Mouse (Mus musculus) lung, embryonic 16.5 days (tissue): ENCODE data around the gene Fam198a. TPM values are rescaled to one million over a fixed set of nuclear protein-coding genes. Genes with fewer than 3 reads are reported as not detected.

Experiments used
- ATAC-seq: fragments of 200-750 bp; cut with Nextera tagmentation; 2 replicates; pipeline ENCODE4 v1.8.0; 2017; ENCODE audit warnings: low read depth, mild to moderate bottlenecking, moderate library complexity
- H3K27ac ChIP-seq: fragments of 300-500 bp; sonication (generic); 2 replicates; pipeline ENCODE4 v1.5.1; 2014; ENCODE audit warnings: mild to moderate bottlenecking, control low read depth, low read length
- H3K27me3 ChIP-seq: fragments of 300-500 bp; sonication (generic); 2 replicates; pipeline ENCODE4 v1.6.1; 2014; ENCODE audit warnings: low read depth, low read length, mixed read lengths; ENCODE audit not compliant: control insufficient read depth, insufficient read depth
- H3K36me3 ChIP-seq: fragments of 300-500 bp; sonication (generic); 2 replicates; pipeline ENCODE4 v1.6.1; 2014; ENCODE audit warnings: low read length; ENCODE audit not compliant: control insufficient read depth, insufficient read depth
- H3K4me1 ChIP-seq: fragments of 300-500 bp; sonication (generic); replicated peaks from 2 replicates; pipeline ENCODE4 v1.6.1; 2014; ENCODE audit warnings: low read length, mixed read lengths; ENCODE audit not compliant: control insufficient read depth, insufficient read depth
- H3K4me2 ChIP-seq: fragments of 300-500 bp; sonication (generic); 2 replicates; pipeline ENCODE4 v1.6.1; 2014; ENCODE audit warnings: low read depth, low read length, control low read depth
- H3K4me3 ChIP-seq: fragments of 300-500 bp; sonication (generic); 2 replicates; pipeline ENCODE4 v1.5.1; 2014; ENCODE audit warnings: mild to moderate bottlenecking, low read length, control low read depth
- H3K9ac ChIP-seq: fragments of 300-500 bp; sonication (generic); 2 replicates; pipeline ENCODE4 v1.6.1; 2014; ENCODE audit warnings: low read length, control low read depth
- H3K9me3 ChIP-seq: fragments of 300-500 bp; sonication (generic); 2 replicates; pipeline ENCODE4 v1.6.1; 2016; ENCODE audit warnings: low read length; ENCODE audit not compliant: control insufficient read depth
- WGBS: fragments of 180-500 bp; shearing (Covaris S2); extraction: QIAGEN DNeasy Blood & Tissue Kit; methylation state at CpG from one replicate; pipeline ENCODE4 v1.1.7; 2014; 5-methylcytosine and 5-hydroxymethylcytosine counted together
- polyA plus RNA-seq: library from polyadenylated mRNA; unstranded; fragments of >200 nt; fragmentation: Nextera tagmentation; extraction: Ambion mirVana; gene quantifications from 2 replicates; pipeline ENCODE4 v1.2.1, GENCODE M21; 2015

Gene Fam198a
- polyA plus RNA-seq, 1 experiment from 2014 or later = 2.4 TPM

GRCm38 (mm10) chr9:121943005-121943404 lies 7.8 kb upstream of the Fam198a start:
- 86% methylated on average over 3 of the region's 3 CpGs for WGBS
- Histone ChIP-seq H3K4me1 (peaks cover 1% of the 10 kb centered on the region; the same call in 1 of the 2 replicates), H3K9ac (no peak overlapping the region), H3K4me2 (no peak overlapping the region), H3K27ac (no peak overlapping the region), H3K27me3 (no peaks in the 10 kb centered on the region), H3K36me3 (no peaks in the 10 kb centered on the region), H3K9me3 (no peaks in the 10 kb centered on the region), H3K4me3 (no peak overlapping the region)
- no peak for ATAC-seq

GRCm38 (mm10) chr9:121943628-121944027 lies 7.2 kb upstream of the Fam198a start:
- H3K4me1 ChIP-seq = peaks cover 3% of the 10 kb centered on the region; the same call in 1 of the 2 replicates
- no peaks in the 10 kb centered on the region for H3K36me3 ChIP-seq
- H3K9me3 ChIP-seq = no peaks in the 10 kb centered on the region
- no peak overlapping the region for H3K27ac ChIP-seq
- no peak overlapping the region for H3K9ac ChIP-seq
- H3K4me2 ChIP-seq = no peak overlapping the region
- no peak overlapping the region for H3K4me3 ChIP-seq
- H3K27me3 ChIP-seq = no peaks in the 10 kb centered on the region
- WGBS = 80% methylated on average over 3 of the region's 3 CpGs
- no peak for ATAC-seq

GRCm38 (mm10) chr9:121947784-121948183 lies 3.0 kb upstream of the Fam198a start:
- 5% methylated on average over 4 of the region's 4 CpGs for WGBS
- no peaks in the 10 kb centered on the region for H3K36me3 ChIP-seq
- no peak overlapping the region for H3K4me2 ChIP-seq
- H3K27ac ChIP-seq = no peak overlapping the region
- H3K9me3 ChIP-seq = no peaks in the 10 kb centered on the region
- H3K9ac ChIP-seq = no peak overlapping the region
- no peak for ATAC-seq
- H3K4me3 ChIP-seq = no peak overlapping the region
- H3K27me3 ChIP-seq = no peaks in the 10 kb centered on the region
- peaks cover 16% of the 10 kb centered on the region for H3K4me1 ChIP-seq

- Histone ChIP-seq H3K4me3 (no peak overlapping the region), H3K36me3 (no peaks in the 10 kb centered on the region), H3K27me3 (no peaks in the 10 kb centered on the region), H3K9me3 (no peaks in the 10 kb centered on the region), H3K4me1 (peaks cover 16% of the 10 kb centered on the region), H3K9ac (no peak overlapping the region), H3K4me2 (no peak overlapping the region), H3K27ac (no peak overlapping the region)
- WGBS = 35% methylated on average over 4 of the region's 4 CpGs
- ATAC-seq = no peak
Measured at GRCm38 (mm10) chr9:121948431-121948830, 2.4 kb upstream of the Fam198a start.

GRCm38 (mm10) chr9:121951114-121951423 lies 281 bp downstream of the Fam198a start:
- no peak for ATAC-seq
- Histone ChIP-seq H3K9ac (peak overlapping the region; percentile 66), H3K27ac (no peak overlapping the region; the same call in none of the 2 replicates), H3K4me2 (peak overlapping the region; percentile 67), H3K4me3 (peak overlapping the region; percentile 36), H3K27me3 (no peaks in the 10 kb centered on the region), H3K4me1 (peaks cover 16% of the 10 kb centered on the region), H3K36me3 (no peaks in the 10 kb centered on the region), H3K9me3 (no peaks in the 10 kb centered on the region)
- whole genome bisulfite sequencing = 19% methylated on average over 4 of the region's 4 CpGs

GRCm38 (mm10) chr9:121952596-121952995 lies 1.8 kb downstream of the Fam198a start:
- Histone ChIP-seq H3K4me2 (no peak overlapping the region), H3K9me3 (no peaks in the 10 kb centered on the region), H3K27me3 (no peaks in the 10 kb centered on the region), H3K4me3 (no peak overlapping the region), H3K4me1 (peaks cover 16% of the 10 kb centered on the region), H3K9ac (no peak overlapping the region), H3K27ac (no peak overlapping the region), H3K36me3 (no peaks in the 10 kb centered on the region)
- ATAC-seq = no peak
- WGBS = 69% methylated on average over 6 of the region's 6 CpGs

GRCm38 (mm10) chr9:121959966-121960635 lies 9.3 kb downstream of the Fam198a start:
- H3K27ac ChIP-seq = no peak overlapping the region
- 42% methylated on average over 7 of the region's 7 CpGs for WGBS
- no peaks in the 10 kb centered on the region for H3K36me3 ChIP-seq
- H3K9ac ChIP-seq = no peak overlapping the region
- no peaks in the 10 kb centered on the region for H3K27me3 ChIP-seq
- no peak overlapping the region for H3K4me2 ChIP-seq
- H3K4me3 ChIP-seq = no peak overlapping the region
- H3K4me1 ChIP-seq = 0 out of 2 replicates have a peak, but pooled peaks cover 3% of the 10 kb centered on the region
- no peaks in the 10 kb centered on the region for H3K9me3 ChIP-seq
- ATAC-seq = no peak

GRCm38 (mm10) chr9:121964941-121965340 lies 14.2 kb downstream of the Fam198a start:
- Histone ChIP-seq H3K4me3 (no peak overlapping the region), H3K36me3 (no peaks in the 10 kb centered on the region), H3K9me3 (no peaks in the 10 kb centered on the region), H3K4me2 (no peak overlapping the region), H3K27ac (no peak overlapping the region), H3K9ac (no peak overlapping the region), H3K27me3 (no peaks in the 10 kb centered on the region), H3K4me1 (peaks cover 8% of the 10 kb centered on the region)
- WGBS = 81% methylated on average over 7 of the region's 7 CpGs
- ATAC-seq = no peak

- no peak overlapping the region for H3K4me3 ChIP-seq
- no peak overlapping the region; the same call in 1 of the 2 replicates for H3K27ac ChIP-seq
- H3K4me1 ChIP-seq = peaks cover 5% of the 10 kb centered on the region
- no peaks in the 10 kb centered on the region for H3K36me3 ChIP-seq
- no peak overlapping the region for H3K9ac ChIP-seq
- H3K4me2 ChIP-seq = no peak overlapping the region
- H3K9me3 ChIP-seq = no peaks in the 10 kb centered on the region
- H3K27me3 ChIP-seq = no peaks in the 10 kb centered on the region
- 28% methylated on average over 5 of the region's 5 CpGs for WGBS
- ATAC-seq = peak; percentile 87
Measured at GRCm38 (mm10) chr9:121968258-121968657, 17.5 kb downstream of the Fam198a start.
